8 mouse cellular contexts compared by ENCODE assay signal in genomic region chr6:116266273-116267109, GRCm38 (mm10). TPM values are rescaled to one million over a fixed set of nuclear protein-coding genes. Genes with fewer than 3 reads are reported as not detected.
DNase-seq lines count a peak whose midpoint lies in the region; ATAC-seq and TF ChIP-seq lines count a peak whose summit lies in the region.

No protein-coding gene starts in this region.

- no peaks in the 10 kb centered on the region for H3K27me3 ChIP-seq in lung, postnatal 0 days (replicated peaks; ENCODE audit: insufficient read depth, low read length)
- H3K27me3 ChIP-seq in hindbrain, postnatal 0 days (ENCODE audit: insufficient read depth, low read length), result no peaks in the 10 kb centered on the region
- H3K27me3 ChIP-seq in midbrain, embryonic 13.5 days, result no peaks in the 10 kb centered on the region

- 32% methylated on average over 11 of the region's 11 CpGs for whole genome bisulfite sequencing in lung, postnatal 0 days
- WGBS in hindbrain, postnatal 0 days, result 17% methylated on average over 11 of the region's 11 CpGs
- WGBS in midbrain, embryonic 13.5 days, result 13% methylated on average over 11 of the region's 11 CpGs

- no peak for TF ChIP-seq CTCF in lung, postnatal 0 days (IDR thresholded peaks at IDR 0.05)
- no peak for TF ChIP-seq CTCF in hindbrain, postnatal 0 days (IDR thresholded peaks at IDR 0.05; ENCODE audit: low read depth)

- H3K4me3 ChIP-seq in lung, postnatal 0 days (ENCODE audit: low read depth, low read length), result no peak overlapping the region
- peak overlapping the region; percentile 16; the same call in 1 of the 2 replicates for H3K4me3 ChIP-seq in hindbrain, postnatal 0 days (ENCODE audit: low read length)
- H3K4me3 ChIP-seq in midbrain, embryonic 13.5 days (replicated peaks), result peak overlapping the region; percentile 26

- no peak for TF ChIP-seq EP300 in lung, postnatal 0 days (IDR thresholded peaks at IDR 0.05)

- H3K4me2 ChIP-seq in lung, postnatal 0 days (replicated peaks; ENCODE audit: low read depth, low read length), result peak overlapping the region; percentile 29; the same call in 1 of the 2 replicates
- H3K4me2 ChIP-seq in hindbrain, postnatal 0 days (ENCODE audit: low read depth, low read length), result peak overlapping the region; percentile 48
- peak overlapping the region; percentile 72 for H3K4me2 ChIP-seq in midbrain, embryonic 13.5 days (replicated peaks)

- H3K4me1 ChIP-seq in lung, postnatal 0 days (ENCODE audit: insufficient read depth, low read depth, low read length), result no peaks in the 10 kb centered on the region; the same call in 1 of the 2 replicates
- no peaks in the 10 kb centered on the region for H3K4me1 ChIP-seq in hindbrain, postnatal 0 days (ENCODE audit: insufficient read depth, low read length)
- peaks cover 21% of the 10 kb centered on the region for H3K4me1 ChIP-seq in midbrain, embryonic 13.5 days (replicated peaks)

- H3K36me3 ChIP-seq in lung, postnatal 0 days (ENCODE audit: insufficient read depth, low read length), result no peaks in the 10 kb centered on the region
- 0 out of 2 replicates have a peak, but pooled peaks cover 3% of the 10 kb centered on the region for H3K36me3 ChIP-seq in hindbrain, postnatal 0 days (ENCODE audit: insufficient read depth, low read length)
- peaks cover 11% of the 10 kb centered on the region for H3K36me3 ChIP-seq in midbrain, embryonic 13.5 days

- no peak for ATAC-seq in lung, postnatal 0 days
- ATAC-seq in hindbrain, postnatal 0 days, result peak; percentile 68
- peak; percentile 76 for ATAC-seq in midbrain, embryonic 13.5 days

- H3K9ac ChIP-seq in lung, postnatal 0 days (replicated peaks; ENCODE audit: low read depth), result no peak overlapping the region
- no peak overlapping the region for H3K9ac ChIP-seq in hindbrain, postnatal 0 days (replicated peaks; ENCODE audit: low read length)
- peak overlapping the region; percentile 12; the same call in 1 of the 2 replicates for H3K9ac ChIP-seq in midbrain, embryonic 13.5 days (replicated peaks)

- no peaks in the 10 kb centered on the region for H3K9me3 ChIP-seq in lung, postnatal 0 days (ENCODE audit: low read length)
- H3K9me3 ChIP-seq in hindbrain, postnatal 0 days (ENCODE audit: low read length), result no peaks in the 10 kb centered on the region
- no peaks in the 10 kb centered on the region for H3K9me3 ChIP-seq in midbrain, embryonic 13.5 days

- peak; percentile 19 for DNase-seq in lung, postnatal 0 days (ENCODE audit: low spot score)
- DNase-seq in lung, postnatal 10 days, result no peak
- DNase-seq in embryo, embryonic 11 days, result peak; percentile 85
- DNase-seq in hindbrain, postnatal 0 days (ENCODE audit: low spot score), result peak; percentile 68
- DNase-seq in yolk sac, embryonic 10.5 days (ENCODE audit: low spot score), result peak; percentile 43
- no peak for DNase-seq in cerebellum, postnatal 25 days
- DNase-seq in left cerebral cortex, adult 18-20 months (ENCODE audit: low spot score in 2 of 2), result no peak

- no peak overlapping the region for H3K27ac ChIP-seq in lung, postnatal 0 days (ENCODE audit: low read length)
- peak overlapping the region; percentile 3; the same call in 1 of the 2 replicates for H3K27ac ChIP-seq in hindbrain, postnatal 0 days
- peak overlapping the region; percentile 87 for H3K27ac ChIP-seq in midbrain, embryonic 13.5 days

RNA-seq across cellular contexts. Expression of gene Zfand4, which starts 2.5 kb away (rescaled TPM):
- 2.9 and 3.1 TPM in 2 replicates for polyA plus RNA-seq in lung, postnatal 0 days (2015; fragmentation: Nextera tagmentation; extraction: Ambion mirVana)
- 2.5 and 3.9 TPM in 2 replicates for total RNA-seq in hindbrain, postnatal 0 days (2014; rRNA removed)
- 6.3 and 7.0 TPM in 2 replicates for polyA plus RNA-seq in hindbrain, postnatal 0 days (2015; fragmentation: Nextera tagmentation; extraction: Ambion mirVana)
- 11.5 and 11.6 TPM in 2 replicates for polyA plus RNA-seq in midbrain, embryonic 13.5 days (2015; fragmentation: Nextera tagmentation; extraction: Ambion mirVana)
- total RNA-seq in left cerebral cortex, adult 18-20 months (2021), result 1 to 10 TPM; 8.0 to 8.8 TPM

RNA-seq across cellular contexts. Expression of gene Washc2, which starts 58.7 kb away (rescaled TPM):
- polyA plus RNA-seq in lung, postnatal 0 days (2015; fragmentation: Nextera tagmentation; extraction: Ambion mirVana), result 36.9 and 38.7 TPM in 2 replicates
- 73.2 and 81.8 TPM in 2 replicates for total RNA-seq in hindbrain, postnatal 0 days (2014; rRNA removed)
- 61.5 and 62.1 TPM in 2 replicates for polyA plus RNA-seq in hindbrain, postnatal 0 days (2015; fragmentation: Nextera tagmentation; extraction: Ambion mirVana)
- 64.4 and 67.1 TPM in 2 replicates for polyA plus RNA-seq in midbrain, embryonic 13.5 days (2015; fragmentation: Nextera tagmentation; extraction: Ambion mirVana)
- total RNA-seq in left cerebral cortex, adult 18-20 months (2021), result 10 to 100 TPM; 84.3 to 88.0 TPM

Comparison
In these comparisons a context has a peak if more than half of its experiments do, and no peak if none do; other contexts are left out.
1. DNase-seq: peak in lung, postnatal 0 days (single experiment), embryo, embryonic 11 days (single experiment), hindbrain, postnatal 0 days (single experiment) and yolk sac, embryonic 10.5 days (single experiment); none in lung, postnatal 10 days (single experiment), cerebellum, postnatal 25 days (0 of 2) and left cerebral cortex, adult 18-20 months (0 of 2).
2. Peak in every context shown above with its lines, with median percentiles within 50 percentile points of each other: H3K4me2 ChIP-seq.